Mouse (Mus musculus) neural tube, postnatal 0 days (tissue): Measurements from ENCODE around the gene S100a2. TPM values are rescaled to one million over a fixed set of nuclear protein-coding genes. Genes with fewer than 3 reads are reported as not detected.

Source experiments
- polyA plus RNA-seq: library from polyadenylated mRNA; unstranded; fragments of >200 nt; fragmentation: Nextera tagmentation; extraction: Ambion mirVana; gene quantifications from 2 replicates; pipeline ENCODE4 v1.2.1, GENCODE M21; 2015

Gene S100a2
- not detected in 2 replicates for polyA plus RNA-seq

GRCm38 (mm10) chr3:90589947-90590346, at the start of gene S100a2:
Gene S100a2 (plus strand): TSS chr3:90590247.

GRCm38 (mm10) chr3:90560008-90560628, 29.9 kb upstream of the S100a2 start, which contains the start of gene S100a3:
Gene S100a3 (plus strand): TSS chr3:90560578.

GRCm38 (mm10) chr3:90601486-90602110, 11.6 kb downstream of the S100a2 start, which contains the start of gene Gm42674:
Gene Gm42674 (plus strand): TSS chr3:90601904.

GRCm38 (mm10) chr3:90603623-90604022, 13.6 kb downstream of the S100a2 start, which contains the start of gene S100a4:
Gene S100a4 (plus strand): TSS chr3:90603771.

GRCm38 (mm10) chr3:90608223-90608622, 18.2 kb downstream of the S100a2 start, which contains the start of gene S100a5:
Gene S100a5 (plus strand): TSS chr3:90608523.

GRCm38 (mm10) chr3:90612728-90613291, 22.8 kb downstream of the S100a2 start, which contains the start of gene S100a6:
Gene S100a6 (plus strand): TSS chr3:90612882.

Other genes with a start within 250 kb of the S100a2 start
- 32.3 and 32.4 TPM in 2 replicates for gene Slc27a3, start 200.3 kb upstream of the S100a2 start, polyA plus RNA-seq
- 19.9 and 23.1 TPM in 2 replicates for gene Ints3, start 156.6 kb upstream of the S100a2 start, polyA plus RNA-seq
- gene Npr1, start 124.4 kb upstream of the S100a2 start, polyA plus RNA-seq, result 2.8 and 3.6 TPM in 2 replicates
- 150 and 158 TPM in 2 replicates for gene Ilf2, start 114.1 kb upstream of the S100a2 start, polyA plus RNA-seq
- 107 and 109 TPM in 2 replicates for gene Snapin, start 99.2 kb upstream of the S100a2 start, polyA plus RNA-seq
- gene Chtop, start 80.7 kb upstream of the S100a2 start, polyA plus RNA-seq, result 148 and 149 TPM in 2 replicates
- 121 and 135 TPM in 2 replicates for gene S100a1, start 75.9 kb upstream of the S100a2 start, polyA plus RNA-seq
- 50.6 and 58.5 TPM in 2 replicates for gene S100a13, start 75.8 kb upstream of the S100a2 start, polyA plus RNA-seq
- gene S100a14, start 63.4 kb upstream of the S100a2 start, polyA plus RNA-seq, result not detected in 2 replicates
- 145 and 153 TPM in 2 replicates for gene S100a16, start 53.0 kb upstream of the S100a2 start, polyA plus RNA-seq
- gene S100a3, start 29.7 kb upstream of the S100a2 start, polyA plus RNA-seq, result 5.1 TPM in 2 replicates
- not detected in 2 replicates for gene Gm42674, start 11.7 kb downstream of the S100a2 start, polyA plus RNA-seq
- gene S100a4, start 13.5 kb downstream of the S100a2 start, polyA plus RNA-seq, result 6.7 and 10.3 TPM in 2 replicates
- gene S100a5, start 18.3 kb downstream of the S100a2 start, polyA plus RNA-seq, result not detected in 2 replicates
- gene S100a6, start 22.6 kb downstream of the S100a2 start, polyA plus RNA-seq, result 129 and 201 TPM in 2 replicates
- not detected in 2 replicates for gene S100a7a, start 63.8 kb downstream of the S100a2 start, polyA plus RNA-seq
- 11.8 and 22.1 TPM in 2 replicates for gene S100a8, start 78.7 kb downstream of the S100a2 start, polyA plus RNA-seq
- 7.1 and 12.3 TPM in 2 replicates for gene S100a9, start 105.5 kb downstream of the S100a2 start, polyA plus RNA-seq
- not detected in 2 replicates for gene Pglyrp4, start 136.7 kb downstream of the S100a2 start, polyA plus RNA-seq
- gene Gm5849, start 187.6 kb downstream of the S100a2 start, polyA plus RNA-seq, result not detected in 2 replicates